ENCODE assay signal across 8 mouse cellular contexts in the genomic region with DNA sequence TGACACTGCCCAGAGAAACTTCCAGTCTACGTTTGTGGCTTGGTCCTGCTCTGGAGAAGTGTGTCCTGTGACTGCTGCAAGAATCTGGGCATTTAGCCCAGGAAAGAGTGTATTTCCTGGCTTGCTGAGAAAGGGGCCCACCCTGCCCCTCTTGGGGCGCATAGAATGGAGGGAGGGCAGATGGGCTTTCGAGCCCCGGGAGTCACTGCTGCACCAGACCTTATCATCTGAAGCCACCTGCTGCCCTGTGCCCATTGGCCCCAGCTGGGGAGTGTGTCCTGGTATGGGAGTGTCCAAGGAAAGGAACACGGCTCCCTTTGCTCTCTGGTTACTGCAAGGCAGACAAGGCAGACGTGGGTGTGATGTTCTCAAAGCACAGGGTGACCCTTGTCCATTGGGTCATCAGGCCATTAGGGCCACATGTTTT. TPM values are rescaled to one million over a fixed set of nuclear protein-coding genes. Genes with fewer than 3 reads are reported as not detected.
DNase-seq lines count a peak whose midpoint lies in the region; ATAC-seq lines count a peak whose summit lies in the region.

No protein-coding gene starts in this region.

- no peak for DNase-seq in hindbrain, embryonic 14.5 days (ENCODE audit: low spot score)
- DNase-seq in heart, embryonic 10.5 days (ENCODE audit: low spot score), result peak; percentile 96
- DNase-seq in kidney, postnatal 10 days, result peak; percentile 44
- DNase-seq in layer of hippocampus, postnatal 25 days (ENCODE audit: extremely low spot score in 1 of 2, low spot score in 1 of 2), result no peak
- no peak for DNase-seq in frontal cortex, postnatal 25 days (ENCODE audit: low spot score in 2 of 2)
- no peak for DNase-seq in left cerebral cortex, postnatal 10 days (ENCODE audit: extremely low spot score in 1 of 2, low spot score in 2 of 2)

- no peak overlapping the region for H3K9ac ChIP-seq in hindbrain, embryonic 12.5 days
- H3K9ac ChIP-seq in hindbrain, embryonic 14.5 days, result no peak overlapping the region

- no peaks in the 10 kb centered on the region for H3K27me3 ChIP-seq in hindbrain, embryonic 12.5 days
- no peaks in the 10 kb centered on the region for H3K27me3 ChIP-seq in hindbrain, embryonic 14.5 days (ENCODE audit: control insufficient read depth, insufficient read depth, low read length)
- no peaks in the 10 kb centered on the region for H3K27me3 ChIP-seq in heart, embryonic 10.5 days (ENCODE audit: insufficient read depth, poor library complexity, severe bottlenecking)

- 60% methylated on average over 6 of the region's 6 CpGs for WGBS in hindbrain, embryonic 12.5 days
- 31% methylated on average over 6 of the region's 6 CpGs for WGBS in hindbrain, embryonic 14.5 days
- 13% methylated on average over 6 of the region's 6 CpGs for WGBS in heart, embryonic 10.5 days

- H3K9me3 ChIP-seq in hindbrain, embryonic 12.5 days (replicated peaks), result no peaks in the 10 kb centered on the region
- H3K9me3 ChIP-seq in hindbrain, embryonic 14.5 days (ENCODE audit: control insufficient read depth, low read length), result no peaks in the 10 kb centered on the region
- no peaks in the 10 kb centered on the region for H3K9me3 ChIP-seq in heart, embryonic 10.5 days

- no peak overlapping the region for H3K27ac ChIP-seq in hindbrain, embryonic 12.5 days
- no peak overlapping the region for H3K27ac ChIP-seq in hindbrain, embryonic 14.5 days
- H3K27ac ChIP-seq in heart, embryonic 10.5 days, result peak overlapping the region; percentile 67

- H3K4me3 ChIP-seq in hindbrain, embryonic 12.5 days, result no peak overlapping the region
- H3K4me3 ChIP-seq in hindbrain, embryonic 14.5 days (replicated peaks; ENCODE audit: low read length), result no peak overlapping the region
- H3K4me3 ChIP-seq in heart, embryonic 10.5 days, result no peak overlapping the region

- intact Hi-C loops in left cerebral cortex, postnatal 10 days (cut with DNase I), result no loop called here

- no peaks in the 10 kb centered on the region for H3K36me3 ChIP-seq in hindbrain, embryonic 12.5 days
- H3K36me3 ChIP-seq in hindbrain, embryonic 14.5 days (replicated peaks; ENCODE audit: control insufficient read depth, insufficient read depth), result no peaks in the 10 kb centered on the region
- H3K36me3 ChIP-seq in heart, embryonic 10.5 days, result peaks cover 5% of the 10 kb centered on the region; the same call in 1 of the 2 replicates

- ATAC-seq in hindbrain, embryonic 12.5 days (ENCODE audit: low FRiP score), result peak; percentile 39; the same call in 1 of the 2 replicates
- no peak for ATAC-seq in hindbrain, embryonic 14.5 days (ENCODE audit: low FRiP score)
- peak; percentile 71 for ATAC-seq in megakaryocyte progenitor cell, adult 5-6 weeks (replicated peaks; ENCODE audit: poor library complexity)

- peaks cover 46% of the 10 kb centered on the region for H3K4me1 ChIP-seq in hindbrain, embryonic 12.5 days
- peaks cover 31% of the 10 kb centered on the region for H3K4me1 ChIP-seq in hindbrain, embryonic 14.5 days (replicated peaks; ENCODE audit: control insufficient read depth, insufficient read depth, low read length)
- peaks cover 78% of the 10 kb centered on the region for H3K4me1 ChIP-seq in heart, embryonic 10.5 days

- no peak overlapping the region for H3K4me2 ChIP-seq in hindbrain, embryonic 12.5 days (replicated peaks)
- H3K4me2 ChIP-seq in hindbrain, embryonic 14.5 days (replicated peaks), result no peak overlapping the region

RNA-seq across cellular contexts. Expression of a gene that starts 19.5 kb away (rescaled TPM):
- polyA plus RNA-seq in hindbrain, embryonic 12.5 days (2016; fragmentation: Nextera tagmentation; extraction: Ambion mirVana), result 85.7 and 94.8 TPM in 2 replicates
- 55.0 and 58.4 TPM in 2 replicates for polyA plus RNA-seq in hindbrain, embryonic 14.5 days (2014; fragmentation: Nextera tagmentation; extraction: Ambion mirVana)
- polyA plus RNA-seq in heart, embryonic 10.5 days (2016; fragmentation: Nextera tagmentation; extraction: Ambion mirVana), result 74.7 and 90.1 TPM in 2 replicates
- total RNA-seq in megakaryocyte progenitor cell, adult 5-6 weeks (2015), result 15.0 and 18.2 TPM in 2 replicates
- total RNA-seq in megakaryocyte progenitor cell, adult 5-6 weeks (2017), result 4.4 and 5.0 TPM in 2 replicates
- total RNA-seq in layer of hippocampus, postnatal 25 days (2021), result 10 to 100 TPM; 46.1 to 47.0 TPM
- 10 to 100 TPM; 34.2 to 37.0 TPM for total RNA-seq in left cerebral cortex, postnatal 10 days (2021)

Comparison
In these comparisons a context has a peak if more than half of its experiments do, and no peak if none do; other contexts are left out.
1. DNase-seq: peak in heart, embryonic 10.5 days (single experiment) and kidney, postnatal 10 days (single experiment); none in hindbrain, embryonic 14.5 days (single experiment), layer of hippocampus, postnatal 25 days (0 of 2), frontal cortex, postnatal 25 days (0 of 2) and left cerebral cortex, postnatal 10 days (0 of 2).